Mouse (Mus musculus) liver, embryonic 14.5 days (tissue): ENCODE measurements around the gene Adam30.

Source experiments
- CTCF ChIP-seq: IDR thresholded peaks from 2 replicates; pipeline ENCODE4 v1.5.1; 2016; ENCODE audit warnings: antibody characterized with exemption, low read depth, control low read depth
- EP300 ChIP-seq: IDR thresholded peaks from 2 replicates; pipeline ENCODE4 v1.6.1; 2016; ENCODE audit warnings: antibody characterized with exemption, low read depth

DNA sequence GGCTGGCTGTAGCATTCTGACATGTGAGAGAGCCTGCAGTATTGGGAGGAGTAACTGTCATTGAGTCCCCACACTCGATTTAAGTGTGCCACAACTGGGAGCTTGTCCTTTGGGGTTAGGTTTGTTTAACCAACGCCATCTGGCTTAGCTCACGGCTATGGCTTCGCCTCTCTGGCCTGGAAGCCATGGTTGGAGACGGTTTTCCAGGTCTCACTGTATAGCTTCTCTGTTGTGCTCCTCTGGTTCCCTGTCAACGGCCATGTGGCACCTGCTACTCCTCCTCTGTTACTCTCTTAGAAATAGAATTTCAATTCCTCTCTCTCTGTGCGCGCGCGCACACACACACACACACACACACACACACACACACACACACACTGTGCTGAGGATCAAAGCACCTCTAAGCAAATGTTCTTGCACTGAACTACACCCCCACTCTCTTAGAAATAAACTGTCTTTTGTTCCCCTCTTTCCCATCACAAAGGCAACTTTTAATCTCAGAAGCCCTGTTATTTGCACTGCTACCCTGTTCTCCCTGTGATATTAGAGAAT is 24.8 kb downstream of the Adam30 start:
- TF ChIP-seq CTCF: no peak
- no peak for TF ChIP-seq EP300
